Mouse (Mus musculus): ENCODE data around the gene Hey2. TPM values are rescaled to one million over a fixed set of nuclear protein-coding genes. Genes with fewer than 3 reads are reported as not detected.

Gene Hey2
- total and polyA plus RNA-seq, 2 experiments: 0.18 to 0.38 TPM

DNA sequence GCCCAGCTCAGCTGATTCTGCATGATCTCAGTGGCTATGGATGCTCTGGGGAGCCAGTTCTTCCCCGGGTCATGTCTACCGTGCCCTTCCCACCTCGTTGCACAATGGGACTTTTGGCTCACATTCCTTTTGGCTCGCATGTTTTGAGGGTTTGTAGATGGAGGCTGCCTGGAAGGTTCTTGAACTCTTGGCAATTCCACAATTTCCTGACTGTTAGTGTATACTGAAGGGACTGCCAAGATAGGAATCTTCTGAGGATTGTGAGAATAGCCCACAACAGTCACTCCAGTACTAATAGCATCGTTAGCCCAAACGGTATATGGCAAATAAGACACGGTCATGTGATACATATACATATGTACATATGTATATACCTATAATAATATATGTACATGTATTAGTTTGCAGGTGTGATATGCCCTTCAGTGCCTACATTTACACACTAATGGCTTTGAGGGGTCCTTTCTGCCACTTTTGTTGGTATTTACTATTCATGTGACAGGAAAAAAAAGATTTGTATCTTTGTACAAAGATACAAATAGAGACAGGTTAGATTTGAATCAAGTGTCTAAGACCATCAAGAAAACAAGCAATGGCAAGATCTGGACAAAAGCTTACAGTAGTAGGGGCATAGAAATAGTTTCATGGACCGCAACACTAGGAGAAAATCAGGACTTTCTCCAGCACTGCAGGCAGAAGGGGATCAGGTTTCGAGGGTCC is 32.2 kb downstream of the Hey2 start:
- peak overlapping the region; percentile 39 for H3K4me3 ChIP-seq (ENCODE audit: insufficient read depth, low read depth, low read length)
- H3K27me3 ChIP-seq (ENCODE audit: control insufficient read depth, insufficient read depth, low read length): no peaks in the 10 kb centered on the region
- H3K36me3 ChIP-seq (ENCODE audit: control insufficient read depth, insufficient read depth, low read length): no peaks in the 10 kb centered on the region
- H3K79me2 ChIP-seq (ENCODE audit: control insufficient read depth, insufficient read depth, low read length): no peaks in the 10 kb centered on the region
- 9% methylated on average over 9 of the region's 9 CpGs for WGBS
- H3K4me1 ChIP-seq (ENCODE audit: control insufficient read depth, insufficient read depth, low read length): no peaks in the 10 kb centered on the region
- no peak overlapping the region for H3K27ac ChIP-seq (replicated peaks; ENCODE audit: insufficient read depth, low read depth, low read length)
- 0 out of 2 replicates have a peak overlapping the region, but pooled peaks have one; percentile 4 for H3K9ac ChIP-seq (ENCODE audit: low read depth, low read length)
- TF ChIP-seq POLR2A (IDR thresholded peaks at IDR 0.05; ENCODE audit: extremely low read depth, insufficient read depth, low read length): no peak
- DNase-seq (ENCODE audit: extremely low read depth, low read depth, low spot score): peak; percentile 91

DNA sequence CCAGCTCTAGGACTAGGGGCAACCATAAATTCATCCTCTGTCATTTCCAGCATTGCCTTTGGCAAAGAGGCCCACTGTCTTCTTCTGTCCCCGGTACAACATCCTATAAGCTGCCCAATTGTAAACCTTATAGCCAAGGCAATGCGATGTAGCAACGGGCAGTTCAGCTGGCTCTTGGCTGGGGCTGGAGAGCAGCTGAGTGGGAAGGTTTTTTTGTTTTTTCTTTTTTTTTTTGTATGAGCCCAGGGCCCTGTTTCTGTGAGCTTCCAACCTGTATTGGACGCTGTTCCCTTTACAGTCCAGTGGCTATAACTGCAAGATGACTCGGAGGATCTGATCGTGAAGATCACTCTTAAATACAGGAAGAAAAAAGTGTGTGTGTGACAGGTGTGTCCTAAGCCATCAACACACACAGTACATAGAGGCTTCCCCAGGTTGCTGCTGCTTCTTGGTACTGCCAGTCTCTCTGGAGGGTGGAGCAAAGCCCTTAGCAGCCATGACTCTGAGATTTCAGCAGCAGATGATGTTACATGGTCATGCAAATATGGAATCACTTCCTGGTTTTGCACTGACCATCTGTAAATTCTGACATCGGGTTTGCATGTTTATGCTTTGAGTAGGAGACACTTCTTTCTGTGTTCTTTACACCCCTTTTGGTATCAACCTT is 38.9 kb downstream of the Hey2 start:
- WGBS: 48% methylated on average over 7 of the region's 7 CpGs
- Histone ChIP-seq H3K36me3 (ENCODE audit: control insufficient read depth, insufficient read depth, low read length) (no peaks in the 10 kb centered on the region), H3K27me3 (ENCODE audit: control insufficient read depth, insufficient read depth, low read length) (0 out of 2 replicates have a peak, but pooled peaks cover 2% of the 10 kb centered on the region), H3K9ac (ENCODE audit: low read depth, low read length) (peak overlapping the region; percentile 90), H3K27ac (replicated peaks; ENCODE audit: insufficient read depth, low read depth, low read length) (peak overlapping the region; percentile 67), H3K4me1 (ENCODE audit: control insufficient read depth, insufficient read depth, low read length) (peaks cover 4% of the 10 kb centered on the region; the same call in 1 of the 2 replicates), H3K4me3 (ENCODE audit: insufficient read depth, low read depth, low read length) (peak overlapping the region; percentile 96), H3K79me2 (ENCODE audit: control insufficient read depth, insufficient read depth, low read length) (no peaks in the 10 kb centered on the region)
- TF ChIP-seq CTCF (IDR thresholded peaks at IDR 0.05; ENCODE audit: low read depth, low read length) (no peak), POLR2A (IDR thresholded peaks at IDR 0.05; ENCODE audit: extremely low read depth, insufficient read depth, low read length) (no peak)
- no peak for DNase-seq (ENCODE audit: extremely low read depth, low read depth, low spot score)

DNA sequence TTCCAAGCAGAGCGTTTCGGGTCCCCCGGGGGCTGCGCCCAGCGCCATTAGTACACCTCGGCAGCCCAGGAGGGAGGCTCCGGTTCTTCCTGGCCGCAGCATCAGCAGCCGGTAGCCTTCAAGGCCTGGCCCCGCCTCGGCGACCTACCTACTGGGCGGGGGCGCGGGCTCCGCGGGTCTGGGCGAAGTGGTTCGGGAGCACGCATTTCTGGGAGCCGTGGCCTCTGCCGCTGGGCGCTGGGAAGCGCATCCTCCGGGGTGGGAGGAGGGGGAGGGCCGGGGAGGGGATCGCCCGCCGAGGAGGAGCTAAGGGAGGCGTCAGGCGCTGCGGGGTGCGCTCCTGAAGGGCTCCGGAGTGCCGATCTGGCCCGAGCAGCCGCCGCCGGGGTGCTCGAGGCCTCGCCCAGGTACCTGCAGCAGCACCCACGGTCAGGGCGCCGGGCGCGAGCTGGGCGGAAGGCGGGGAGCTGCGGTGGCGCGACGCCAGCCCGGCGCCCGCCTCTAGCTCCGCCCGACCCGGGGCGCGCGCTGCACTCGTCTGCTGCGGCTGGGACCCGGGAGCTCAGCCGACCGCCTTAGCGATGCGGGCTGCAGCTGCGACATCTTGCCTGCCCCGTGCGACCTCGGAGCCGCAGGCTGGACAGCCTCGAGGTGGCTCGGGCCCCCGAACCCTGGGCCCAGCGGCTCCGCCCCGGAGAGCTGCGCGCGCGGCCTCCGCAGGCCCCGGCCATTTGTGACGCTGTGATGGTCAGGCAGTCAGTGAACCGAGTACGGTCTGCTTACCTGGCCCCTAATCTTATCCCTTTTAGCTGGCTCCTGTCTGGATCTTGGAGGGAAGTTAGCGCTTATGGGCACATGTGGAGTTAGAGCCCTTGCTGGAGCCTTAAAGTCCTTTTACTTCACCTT is 39.7 kb downstream of the Hey2 start, which contains the start of gene Ncoa7:
TSS of gene Ncoa7 (minus strand) at position 646 of the 906 bp plus-strand sequence.
- Histone ChIP-seq H3K79me2 (ENCODE audit: control insufficient read depth, insufficient read depth, low read length) (no peaks in the 10 kb centered on the region), H3K4me1 (ENCODE audit: control insufficient read depth, insufficient read depth, low read length) (peaks cover 4% of the 10 kb centered on the region; the same call in 1 of the 2 replicates), H3K9ac (ENCODE audit: low read depth, low read length) (peak within 1 kb of the TSS; percentile 90), H3K27ac (replicated peaks; ENCODE audit: insufficient read depth, low read depth, low read length) (peak within 1 kb of the TSS; percentile 67), H3K36me3 (ENCODE audit: control insufficient read depth, insufficient read depth, low read length) (no peaks in the 10 kb centered on the region), H3K27me3 (ENCODE audit: control insufficient read depth, insufficient read depth, low read length) (0 out of 2 replicates have a peak, but pooled peaks cover 2% of the 10 kb centered on the region), H3K4me3 (ENCODE audit: insufficient read depth, low read depth, low read length) (peak within 1 kb of the TSS; percentile 96)
- TF ChIP-seq POLR2A (IDR thresholded peaks at IDR 0.05; ENCODE audit: extremely low read depth, insufficient read depth, low read length) (0 out of 2 replicates have a peak, but pooled peaks have one; percentile 22), CTCF (IDR thresholded peaks at IDR 0.05; ENCODE audit: low read depth, low read length) (no peak)
- peak; percentile 19 for DNase-seq (ENCODE audit: extremely low read depth, low read depth, low spot score)
- under 1% methylated on average over 86 of the region's 89 CpGs for WGBS

DNA sequence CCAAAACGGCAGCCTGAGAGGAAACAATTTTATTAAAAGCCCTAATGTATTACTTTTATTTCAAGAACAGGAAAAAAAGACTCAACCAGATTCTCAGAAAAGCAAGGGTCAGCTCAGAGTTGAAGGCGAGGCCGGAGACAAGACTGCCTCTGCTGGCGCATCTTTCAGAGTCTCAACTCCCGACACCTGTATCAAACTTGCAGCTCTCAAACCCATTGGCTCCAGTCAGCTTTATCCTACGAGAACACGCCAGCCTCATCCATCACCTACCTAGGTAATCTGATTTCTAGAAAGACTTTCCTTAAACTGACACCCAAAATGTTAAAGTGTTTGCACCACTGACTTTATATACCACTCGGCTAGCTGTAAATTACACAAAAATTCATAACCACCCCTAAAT is 40.6 kb downstream of the Hey2 start:
- Histone ChIP-seq H3K27ac (replicated peaks; ENCODE audit: insufficient read depth, low read depth, low read length) (no peak overlapping the region), H3K9ac (ENCODE audit: low read depth, low read length) (no peak overlapping the region), H3K4me1 (ENCODE audit: control insufficient read depth, insufficient read depth, low read length) (peaks cover 4% of the 10 kb centered on the region; the same call in 1 of the 2 replicates), H3K79me2 (ENCODE audit: control insufficient read depth, insufficient read depth, low read length) (no peaks in the 10 kb centered on the region), H3K4me3 (ENCODE audit: insufficient read depth, low read depth, low read length) (peak overlapping the region; percentile 22; the same call in 1 of the 2 replicates), H3K36me3 (ENCODE audit: control insufficient read depth, insufficient read depth, low read length) (no peaks in the 10 kb centered on the region), H3K27me3 (ENCODE audit: control insufficient read depth, insufficient read depth, low read length) (0 out of 2 replicates have a peak, but pooled peaks cover 2% of the 10 kb centered on the region)
- TF ChIP-seq CTCF (IDR thresholded peaks at IDR 0.05; ENCODE audit: low read depth, low read length) (no peak), POLR2A (IDR thresholded peaks at IDR 0.05; ENCODE audit: extremely low read depth, insufficient read depth, low read length) (no peak)
- WGBS: 20% methylated on average over 8 of the region's 8 CpGs
- DNase-seq (ENCODE audit: extremely low read depth, low read depth, low spot score): no peak

DNA sequence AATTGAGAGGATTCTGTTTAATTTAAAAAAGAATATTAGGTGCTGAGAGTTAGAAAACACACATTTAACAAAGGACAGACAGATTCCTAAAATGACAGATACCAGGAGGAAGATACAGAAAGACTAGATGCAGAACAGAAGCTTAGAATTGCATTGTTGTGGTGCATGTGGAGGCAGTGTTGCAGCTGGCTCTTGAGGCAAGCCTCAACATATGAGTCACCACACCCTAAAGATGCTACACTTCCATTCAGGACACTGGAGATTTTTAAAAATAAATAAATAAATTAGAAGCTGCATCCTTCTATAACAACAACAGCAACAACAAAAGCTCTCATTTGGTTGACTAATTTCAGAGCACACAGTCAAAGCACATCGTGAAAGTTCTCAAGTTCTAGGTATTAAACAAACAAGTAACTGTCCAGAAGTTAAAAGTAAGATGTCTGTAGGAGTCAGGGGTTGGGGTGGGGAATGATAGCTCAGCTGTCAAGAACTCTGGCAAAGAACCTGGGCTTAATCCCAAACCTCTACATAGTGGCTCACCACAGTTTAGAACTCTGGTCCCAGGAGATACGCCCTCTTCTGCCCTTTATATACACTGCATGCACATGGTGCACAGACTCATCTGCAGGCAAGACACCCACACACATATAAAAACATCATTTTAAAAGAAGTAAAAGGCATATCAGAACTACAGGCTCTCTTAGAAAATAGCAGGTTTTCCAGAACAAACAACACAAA is 42.7 kb downstream of the Hey2 start:
- H3K4me1 ChIP-seq (ENCODE audit: control insufficient read depth, insufficient read depth, low read length): peaks cover 4% of the 10 kb centered on the region; the same call in 1 of the 2 replicates
- H3K27ac ChIP-seq (replicated peaks; ENCODE audit: insufficient read depth, low read depth, low read length): no peak overlapping the region
- DNase-seq (ENCODE audit: extremely low read depth, low read depth, low spot score): no peak
- H3K27me3 ChIP-seq (ENCODE audit: control insufficient read depth, insufficient read depth, low read length): 0 out of 2 replicates have a peak, but pooled peaks cover 2% of the 10 kb centered on the region
- no peak overlapping the region for H3K4me3 ChIP-seq (ENCODE audit: insufficient read depth, low read depth, low read length)
- H3K36me3 ChIP-seq (ENCODE audit: control insufficient read depth, insufficient read depth, low read length): no peaks in the 10 kb centered on the region
- H3K79me2 ChIP-seq (ENCODE audit: control insufficient read depth, insufficient read depth, low read length): no peaks in the 10 kb centered on the region
- TF ChIP-seq CTCF (IDR thresholded peaks at IDR 0.05; ENCODE audit: low read depth, low read length) (no peak), POLR2A (IDR thresholded peaks at IDR 0.05; ENCODE audit: extremely low read depth, insufficient read depth, low read length) (no peak)
- 87% methylated on average over 2 of the region's 2 CpGs for whole genome bisulfite sequencing
- no peak overlapping the region for H3K9ac ChIP-seq (ENCODE audit: low read depth, low read length)

Data from liver, adult 2 months (tissue).